Mouse (Mus musculus): ENCODE measurements around the gene Lsamp.

- no peak for TF ChIP-seq CTCF (IDR thresholded peaks at IDR 0.05)
- TF ChIP-seq EP300 (IDR thresholded peaks at IDR 0.05) = no peak
Observed at GRCm38 (mm10) chr16:40914141-40914540, 930.0 kb downstream of the Lsamp start.
